Mouse (Mus musculus): Measurements from ENCODE around the gene Plin4.
A peak's percentile ranks its signal among the peaks of the same experiment; 100 is the strongest.

Gene Plin4

DNA sequence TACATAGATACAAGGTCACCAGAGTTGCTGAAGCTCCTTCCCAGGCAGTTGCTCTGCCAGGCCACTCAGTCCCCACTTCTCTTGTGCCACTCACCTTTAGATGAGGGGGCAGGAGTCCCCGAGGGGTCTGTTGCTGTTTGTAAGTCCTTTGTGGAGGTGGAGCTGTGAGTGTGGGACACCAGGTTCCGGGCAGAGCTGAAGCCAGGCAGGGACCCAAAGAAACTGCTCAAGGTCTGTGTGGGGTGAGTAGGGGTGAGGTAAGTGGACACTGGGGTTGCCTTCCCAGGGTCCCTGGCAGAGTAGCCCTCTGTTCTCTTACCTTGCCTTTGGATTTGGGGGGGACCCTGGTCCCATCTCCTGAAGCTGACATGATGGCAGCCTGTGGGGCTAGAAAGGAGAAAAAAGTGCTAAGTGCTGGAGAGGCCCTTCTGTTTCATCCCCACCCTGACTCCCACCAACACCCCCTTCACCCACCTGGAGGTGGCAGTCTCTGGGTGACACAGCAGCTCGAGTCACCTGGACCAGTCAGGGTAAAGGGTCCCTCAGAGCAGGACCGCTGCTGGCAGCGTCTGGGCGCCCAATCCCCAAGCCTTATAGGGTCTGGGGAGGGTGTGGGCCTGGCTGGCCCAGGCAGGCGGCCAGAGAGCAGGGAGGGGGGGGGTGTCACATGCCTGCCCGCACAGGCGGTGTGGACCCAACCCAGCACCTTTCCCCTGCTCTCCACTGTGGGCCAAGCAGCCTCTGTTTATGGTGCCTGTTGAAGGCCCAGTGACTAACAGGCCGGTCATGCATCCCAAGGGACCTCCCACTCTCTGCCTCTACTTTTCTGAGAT, at the start of gene Plin4:
Gene Plin4, minus strand, starts transcription at position 585 of the 833 bp plus-strand sequence.
- DNase-seq (ENCODE audit: low spot score in 2 of 2): no peak

DNA sequence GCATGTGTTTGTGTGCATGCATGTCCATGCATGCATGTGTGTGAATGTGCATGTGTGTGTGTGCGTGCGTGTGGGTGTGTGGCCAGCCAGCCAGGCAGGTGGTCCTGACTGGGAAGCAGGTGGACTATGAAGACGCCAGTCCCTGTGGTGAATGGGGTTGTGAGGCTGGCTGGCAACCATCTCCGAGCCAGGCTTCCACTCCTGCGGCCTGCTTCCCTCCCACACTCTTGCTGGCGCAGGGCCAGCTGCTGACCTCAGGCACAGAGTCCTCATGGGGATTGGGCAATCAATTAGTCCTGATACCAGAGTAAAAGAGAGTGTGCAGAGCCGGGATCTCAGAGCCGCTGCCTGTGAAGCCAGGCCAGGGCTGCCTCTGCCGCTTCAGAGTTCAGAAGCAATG, 44.0 kb upstream of the Plin4 start:
- DNase-seq (ENCODE audit: low spot score in 2 of 2): no peak

DNA sequence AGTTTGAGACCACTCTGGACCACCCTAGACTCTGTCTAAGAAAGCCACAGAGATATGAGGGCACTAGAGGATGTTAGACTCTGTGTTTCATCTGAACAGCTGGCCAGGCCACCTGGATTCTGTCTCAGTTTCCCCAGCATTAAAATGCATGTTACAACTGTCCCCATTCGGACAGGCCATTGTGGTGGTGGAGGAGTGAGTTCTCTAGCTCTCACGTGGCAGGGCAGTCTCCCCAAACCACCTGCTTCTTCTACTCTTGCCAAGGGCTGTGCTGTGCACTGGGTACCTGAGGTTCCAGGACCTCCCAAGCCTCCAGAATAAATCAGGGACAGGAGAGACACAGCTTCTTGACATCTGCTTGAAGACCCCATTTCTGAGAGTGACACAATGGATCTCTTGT, 40.3 kb upstream of the Plin4 start:
- no peak for DNase-seq (ENCODE audit: low spot score in 2 of 2)

DNA sequence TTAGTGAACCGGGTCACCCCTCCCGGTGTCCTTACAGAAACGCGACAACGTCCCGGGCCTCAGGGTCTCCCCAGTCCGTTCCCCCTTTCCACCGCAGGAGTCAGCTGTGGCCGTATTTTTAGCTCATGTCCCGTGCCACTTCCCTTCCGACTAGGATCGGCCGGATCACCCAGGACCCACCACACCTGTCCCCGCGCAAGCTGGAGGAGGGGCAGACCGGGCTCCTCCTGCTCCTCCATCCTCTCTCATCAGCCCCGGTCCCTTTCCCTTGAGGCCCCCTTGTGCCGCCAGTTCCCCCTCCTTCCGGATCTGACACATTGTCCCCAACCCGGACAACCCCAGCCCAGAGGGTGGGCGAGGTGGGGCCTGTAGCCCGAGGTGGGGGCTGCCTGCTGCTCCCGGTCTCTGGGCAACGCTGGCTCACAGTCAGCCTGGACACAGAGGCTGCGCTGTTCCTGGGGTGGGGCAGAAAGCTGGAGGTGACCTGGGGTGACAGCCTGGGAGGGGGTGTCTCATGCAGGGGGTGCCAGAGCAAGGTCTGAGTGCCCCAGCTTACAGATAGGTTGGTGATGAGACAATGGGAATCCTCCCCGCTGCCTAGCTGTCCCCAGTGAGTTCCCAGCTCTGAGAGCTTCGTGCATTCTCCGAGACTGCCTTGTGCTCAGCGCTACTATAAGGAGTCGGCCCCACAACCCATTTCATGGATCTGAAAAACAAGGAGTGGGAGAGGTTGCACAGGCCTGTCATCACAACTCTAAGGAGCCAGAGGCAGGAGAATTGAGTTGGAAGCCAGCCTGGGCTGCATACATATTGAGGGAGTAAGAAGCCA, 39.4 kb upstream of the Plin4 start:
- no peak for DNase-seq (ENCODE audit: low spot score in 2 of 2)

DNA sequence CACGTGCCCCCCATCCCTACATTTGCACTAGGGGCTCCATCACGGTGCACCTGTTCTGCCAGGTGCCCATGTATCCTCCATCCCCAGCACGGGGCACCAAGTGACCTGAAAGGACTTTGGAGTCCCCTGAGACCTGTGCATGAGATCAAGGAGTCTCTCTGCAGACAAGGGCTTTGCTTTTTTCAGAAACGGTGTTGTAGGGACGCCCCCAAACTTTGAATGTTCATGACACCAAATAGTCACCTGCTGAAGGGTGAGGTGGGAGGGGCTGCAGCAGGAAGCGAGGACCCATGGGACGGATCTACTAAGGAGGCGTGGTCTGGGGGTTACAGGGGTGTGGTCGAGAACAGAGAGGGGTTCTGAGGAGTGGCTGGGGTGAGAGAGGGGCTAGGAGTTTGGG, 38.7 kb upstream of the Plin4 start:
- DNase-seq (ENCODE audit: low spot score in 2 of 2): no peak

DNA sequence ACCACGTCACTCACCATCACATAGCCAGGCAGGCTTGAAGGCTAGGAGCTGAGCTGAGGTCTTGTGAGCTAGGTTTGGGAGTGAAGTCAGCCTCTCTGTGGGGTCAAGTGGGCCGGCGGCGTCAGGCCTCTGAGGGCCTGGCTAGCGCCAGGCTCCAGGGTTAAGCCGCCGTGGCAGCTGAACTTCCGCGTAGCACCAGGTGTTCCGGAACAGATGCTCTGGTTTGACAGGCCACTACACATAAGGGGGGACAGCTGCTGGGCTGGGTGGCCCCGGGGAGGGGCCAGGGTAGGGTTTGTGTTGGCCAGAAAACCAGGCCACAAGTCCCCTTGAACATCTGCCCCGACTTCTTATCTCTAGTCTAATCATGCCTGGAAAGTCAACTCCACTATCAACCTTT, 37.8 kb upstream of the Plin4 start:
- DNase-seq (ENCODE audit: low spot score in 2 of 2): no peak

DNA sequence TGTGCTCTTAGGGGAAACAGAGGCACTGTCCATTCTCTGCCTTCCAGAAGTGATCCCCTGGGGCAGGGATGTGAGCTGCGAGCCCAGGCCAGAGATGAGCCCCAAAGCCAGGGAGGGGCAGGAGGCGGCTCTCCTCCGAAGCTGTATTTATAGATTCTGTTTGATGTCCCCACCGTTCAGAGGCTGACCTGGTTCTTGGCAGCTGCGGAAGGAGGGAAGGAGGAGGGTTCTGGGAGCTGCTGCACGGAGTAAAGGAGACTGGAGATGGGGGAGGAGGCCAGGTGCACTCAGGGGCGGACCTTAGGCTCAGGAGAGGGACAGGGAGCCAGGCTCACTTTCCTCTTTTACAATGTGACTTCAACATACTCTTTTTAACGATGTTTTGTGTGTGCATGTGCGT, 36.5 kb upstream of the Plin4 start:
- no peak for DNase-seq (ENCODE audit: low spot score in 2 of 2)

DNA sequence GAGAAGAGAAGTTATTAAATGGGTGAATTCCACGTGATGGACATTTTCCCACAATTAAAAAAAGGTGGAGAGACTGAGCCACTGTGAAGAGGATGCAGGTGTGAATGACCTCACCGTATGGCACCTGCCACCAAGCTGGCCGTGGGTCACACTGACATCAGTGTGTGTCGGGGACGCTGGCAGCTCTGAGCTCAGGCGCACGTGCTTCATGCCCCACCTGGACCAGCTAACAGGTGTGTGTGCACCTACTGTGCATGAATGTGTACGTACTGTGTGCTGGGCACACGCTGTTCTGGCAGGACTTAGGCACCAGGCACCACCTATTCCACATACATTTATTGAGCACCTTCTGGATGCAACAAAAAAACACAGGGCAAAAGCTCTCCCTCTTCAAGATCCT, 34.9 kb upstream of the Plin4 start:
- DNase-seq (ENCODE audit: low spot score in 2 of 2): no peak

DNA sequence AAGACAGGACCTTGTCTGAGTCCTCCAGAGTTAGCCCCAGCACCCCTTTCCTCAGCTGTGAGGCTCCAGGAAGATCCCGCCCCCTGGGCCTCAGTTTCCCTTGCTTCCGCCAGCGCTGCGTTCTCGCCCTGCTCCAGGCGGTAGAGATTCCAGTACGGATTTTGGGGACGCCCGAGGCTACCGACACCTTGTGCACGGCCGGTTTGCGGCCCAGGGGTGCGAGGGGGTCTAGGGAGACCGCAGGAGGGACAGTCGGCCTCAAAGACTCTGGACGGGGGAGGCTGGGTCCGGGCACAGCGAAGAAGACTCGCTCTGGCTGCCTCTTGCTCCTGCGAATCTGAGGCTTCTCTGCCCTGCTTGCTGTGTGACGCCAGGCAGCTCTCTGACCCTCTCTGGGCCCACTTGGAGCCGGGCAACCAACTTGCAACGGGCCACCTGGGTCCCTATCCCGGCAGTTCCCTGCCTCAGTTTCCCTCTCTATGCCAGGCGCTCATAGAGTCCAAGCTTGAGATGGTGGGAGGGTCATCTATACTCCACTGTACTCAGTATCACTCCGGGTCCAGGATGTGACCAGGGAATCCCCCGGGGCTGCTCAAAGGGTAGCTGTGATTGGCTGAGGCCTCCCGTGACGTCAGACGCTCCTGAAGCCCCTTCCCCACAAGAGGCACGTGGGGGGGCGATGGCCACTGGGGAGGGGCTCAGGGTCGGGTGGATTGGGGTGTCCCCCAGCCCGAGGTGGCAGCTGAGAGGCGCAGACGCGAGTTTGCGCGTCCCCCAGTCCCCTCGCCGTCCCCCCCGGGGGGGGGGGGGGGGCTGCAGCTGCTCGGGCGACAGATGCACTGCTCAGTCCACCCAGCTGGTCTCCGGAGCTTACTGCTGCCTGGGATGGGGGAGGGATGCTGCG, 32.4 kb upstream of the Plin4 start:
- peak in 1 of 2 experiments; percentile 62 for DNase-seq (ENCODE audit: low spot score in 2 of 2)

DNA sequence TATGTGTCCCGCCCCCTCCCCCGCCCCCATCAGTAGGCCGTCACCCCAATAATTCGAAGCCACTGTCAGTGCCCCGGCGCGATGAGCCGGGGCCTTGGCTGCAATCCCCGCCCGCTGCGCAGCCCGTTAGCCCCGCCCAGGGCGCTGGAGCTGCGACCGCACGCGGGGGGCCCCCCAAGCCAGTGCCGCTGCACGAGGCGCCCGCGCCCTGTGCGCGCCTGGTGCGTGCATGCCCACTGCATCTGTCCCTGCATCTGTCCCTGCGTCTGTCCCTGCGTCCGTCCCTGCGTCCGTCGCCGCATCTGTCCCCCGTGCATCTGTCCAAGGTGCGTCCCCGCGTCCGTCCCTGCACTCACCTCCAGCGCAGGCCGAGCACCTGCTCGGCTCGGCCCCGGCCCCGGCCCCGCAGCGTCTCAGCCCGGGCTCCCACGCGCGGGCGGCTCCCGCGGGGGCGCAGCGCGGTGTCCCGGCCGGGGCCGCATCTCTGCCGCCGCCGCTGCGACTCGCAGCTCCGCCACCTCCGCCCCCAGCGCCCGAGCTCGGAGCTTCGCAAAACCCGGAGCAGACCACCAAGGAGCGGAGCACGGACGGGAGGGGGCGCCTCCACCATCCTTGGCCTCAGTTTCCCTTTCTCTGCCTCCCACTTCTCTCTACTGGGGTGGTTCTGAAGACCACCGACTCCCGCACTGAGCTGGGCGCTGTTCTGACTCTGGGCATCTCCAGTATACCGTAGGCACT, 30.4 kb upstream of the Plin4 start, which contains the start of gene Sema6b:
Gene Sema6b, minus strand, starts transcription at position 486 of the 738 bp plus-strand sequence.
- peak in 1 of 2 experiments; percentile 79 for DNase-seq (ENCODE audit: low spot score in 2 of 2)

DNA sequence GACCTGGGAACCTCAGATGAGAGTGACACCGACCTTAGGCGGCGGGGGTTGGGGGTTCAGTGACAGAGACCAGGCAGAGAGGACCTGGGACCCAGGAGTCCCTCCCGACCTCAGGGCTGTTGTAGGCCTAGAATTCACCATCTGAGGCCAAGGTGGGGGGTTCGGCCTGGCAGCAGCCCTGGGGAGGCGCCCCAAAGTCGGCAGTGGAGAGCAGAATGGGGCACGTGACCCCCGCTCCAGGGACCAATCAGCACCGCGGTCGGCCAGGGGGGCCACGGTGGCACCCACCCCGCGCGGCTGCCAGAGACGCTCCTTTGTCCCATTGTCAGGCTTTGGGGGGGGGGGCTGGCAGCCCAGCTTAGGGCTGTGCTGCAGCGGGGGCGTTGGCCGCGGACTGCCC, 29.8 kb upstream of the Plin4 start:
- no peak for DNase-seq (ENCODE audit: low spot score in 2 of 2)

DNA sequence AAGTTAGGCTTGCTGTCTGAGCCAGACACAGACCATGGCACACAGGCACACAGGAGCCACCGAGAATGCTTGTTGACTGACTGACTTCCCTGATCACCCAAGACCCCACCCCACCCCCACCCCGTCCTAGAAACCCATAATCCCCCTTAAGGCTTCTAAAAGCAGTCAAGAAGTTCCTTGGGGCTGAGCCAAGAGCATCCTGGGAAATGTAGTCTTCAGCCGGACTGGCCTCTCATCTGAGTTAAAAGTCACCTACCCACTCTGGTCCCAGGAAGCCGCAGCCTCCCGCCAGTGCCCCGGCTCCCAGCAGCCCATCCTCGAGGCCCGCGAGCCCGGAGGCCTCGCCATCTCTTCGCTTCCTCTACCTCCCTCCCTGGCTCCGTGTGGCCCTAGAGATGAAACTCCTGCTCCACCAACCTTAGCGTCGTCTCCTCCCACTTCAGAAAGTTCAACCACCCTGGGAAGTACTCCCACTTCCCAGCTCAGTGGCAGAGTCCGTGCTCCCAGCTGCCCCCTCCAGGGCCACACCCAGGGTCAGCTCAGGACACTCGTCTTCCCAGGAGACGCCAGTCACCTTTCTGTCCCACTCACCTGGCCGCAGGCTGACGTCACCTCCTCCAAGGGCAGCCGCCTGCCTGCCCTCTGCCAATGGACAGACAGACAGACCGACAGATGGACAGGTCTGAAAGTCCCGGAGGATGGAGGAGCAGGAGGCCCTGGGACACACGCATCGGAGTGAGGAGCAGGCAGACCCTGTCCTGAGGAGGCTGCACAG, 28.4 kb upstream of the Plin4 start:
- DNase-seq (ENCODE audit: low spot score in 2 of 2): no peak

DNA sequence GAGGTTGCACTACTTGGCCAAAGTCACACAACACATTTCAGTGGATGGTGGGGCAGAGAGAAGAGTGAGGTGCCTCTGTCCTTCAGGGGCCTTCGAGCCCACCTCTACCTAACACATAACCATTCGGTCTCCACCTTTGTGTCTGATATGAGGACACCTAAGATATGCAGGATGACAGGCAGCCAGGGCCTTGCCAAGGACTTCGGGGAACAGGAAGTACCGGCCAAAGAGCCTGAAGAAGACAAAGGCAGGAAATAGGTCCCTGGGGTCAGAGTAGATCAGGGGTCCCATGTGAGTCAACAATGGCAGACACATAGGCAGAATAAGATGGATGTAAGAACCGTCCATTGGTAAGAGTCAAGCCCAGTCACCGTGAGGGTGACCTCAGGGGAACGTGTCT, 27.0 kb upstream of the Plin4 start:
- no peak for DNase-seq (ENCODE audit: low spot score in 2 of 2)

DNA sequence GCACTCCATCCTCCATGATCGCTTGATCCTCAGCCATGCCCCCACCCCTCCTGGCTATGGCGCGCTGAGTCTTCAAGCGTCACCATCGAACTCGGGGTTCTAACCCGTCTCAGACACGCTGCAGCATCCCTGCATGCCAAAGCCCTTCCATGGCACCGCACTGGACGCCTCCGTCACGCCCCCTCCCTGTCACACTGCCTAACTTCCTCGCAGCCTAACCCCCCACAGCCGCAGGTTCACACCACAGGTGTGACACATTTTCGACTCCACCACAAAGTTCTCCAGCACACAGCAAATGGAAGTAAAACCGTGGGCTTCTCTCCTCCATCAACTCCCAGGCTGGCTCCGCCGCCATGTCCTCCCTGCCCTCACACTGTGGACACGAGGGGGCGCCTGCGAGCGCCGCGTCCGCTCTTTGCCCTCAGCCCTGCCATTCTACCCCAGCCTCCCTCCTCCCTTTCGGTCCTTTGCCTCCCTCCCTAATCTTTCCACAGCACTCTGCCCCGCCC, 24.9 kb upstream of the Plin4 start:
- DNase-seq (ENCODE audit: low spot score in 2 of 2): peak in 1 of 2 experiments; percentile 55

DNA sequence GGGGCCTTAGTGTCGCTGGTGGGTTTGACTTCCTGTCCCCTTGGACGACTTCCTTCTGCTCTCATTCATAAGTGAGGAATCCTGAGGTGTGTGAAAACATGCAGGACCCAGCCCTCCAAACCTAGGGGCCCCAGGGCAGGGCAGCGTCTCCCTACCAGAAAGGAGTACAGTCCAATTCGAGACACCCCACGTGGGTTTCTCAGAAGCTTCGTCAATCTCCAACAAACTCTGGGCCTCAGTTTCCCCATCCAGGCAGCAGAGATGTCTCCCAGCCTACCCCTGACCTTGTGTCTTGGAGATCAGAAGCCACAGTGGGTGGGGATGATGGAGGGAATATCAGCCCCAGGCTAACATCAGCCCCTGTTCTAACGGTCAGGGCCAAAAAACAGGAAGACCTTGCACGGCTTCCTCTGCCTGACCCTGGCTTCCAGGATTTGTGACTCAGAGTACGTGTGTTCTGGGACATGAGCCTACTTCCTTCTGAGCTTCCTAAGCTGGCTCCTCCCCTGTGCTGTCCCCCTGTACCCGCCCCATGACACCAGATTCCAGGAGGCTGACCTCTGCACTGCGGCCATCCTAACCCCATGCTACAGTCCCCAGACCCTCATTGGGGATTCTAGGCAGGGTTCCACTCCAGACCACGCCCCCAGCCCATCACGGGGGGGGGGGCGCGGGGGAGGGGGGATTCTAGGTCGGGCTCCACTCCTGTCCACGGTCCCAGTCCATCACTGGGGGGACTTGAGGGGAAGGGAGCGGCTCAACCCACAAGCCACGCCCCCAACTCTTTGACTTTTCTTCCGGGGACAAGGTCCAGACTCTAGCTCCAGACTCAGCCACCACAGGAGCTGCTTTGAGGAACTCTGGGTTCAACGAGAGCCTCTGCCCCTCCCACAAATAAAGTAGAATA, 24.1 kb upstream of the Plin4 start:
- DNase-seq (ENCODE audit: low spot score in 2 of 2): no peak

DNA sequence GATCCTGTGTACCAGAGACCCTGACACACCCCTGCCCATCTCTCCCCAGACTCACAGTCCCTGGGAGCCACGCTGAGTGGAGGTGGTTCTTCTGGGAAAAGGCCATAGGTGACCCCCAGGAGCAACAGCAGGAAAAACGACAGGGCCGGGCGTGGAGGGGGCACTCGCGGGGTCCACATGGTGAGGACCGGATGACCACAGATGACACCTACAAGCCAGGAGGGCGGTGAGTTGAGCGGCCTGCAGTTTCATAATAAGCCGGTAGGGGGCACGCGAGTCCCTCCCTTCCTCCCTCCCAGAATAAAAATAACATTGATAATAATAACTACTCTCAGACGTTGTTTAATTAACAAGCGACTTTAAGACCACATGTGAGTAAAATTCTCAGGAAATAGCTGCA, 23.1 kb upstream of the Plin4 start:
- DNase-seq (ENCODE audit: low spot score in 2 of 2): no peak

DNA sequence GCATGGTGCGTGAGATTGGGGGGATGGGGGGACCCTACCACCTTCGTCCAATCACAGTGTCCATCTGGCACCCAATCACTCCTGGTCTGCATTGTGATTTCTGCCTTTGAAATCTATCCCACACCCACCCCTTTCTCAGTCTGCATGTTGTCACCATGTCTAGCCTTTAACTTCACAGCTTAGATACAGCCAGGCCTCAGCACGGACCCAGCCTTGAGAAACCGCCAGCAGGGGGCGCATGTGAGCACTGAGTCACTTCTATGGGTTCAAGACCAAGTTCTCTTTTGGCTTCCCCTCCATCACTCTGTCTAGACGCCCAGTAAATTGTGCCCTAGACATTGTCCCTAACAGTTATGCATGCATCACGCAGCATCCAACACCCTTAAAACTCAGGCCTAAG, 22.2 kb upstream of the Plin4 start:
- DNase-seq (ENCODE audit: low spot score in 2 of 2): no peak

DNA sequence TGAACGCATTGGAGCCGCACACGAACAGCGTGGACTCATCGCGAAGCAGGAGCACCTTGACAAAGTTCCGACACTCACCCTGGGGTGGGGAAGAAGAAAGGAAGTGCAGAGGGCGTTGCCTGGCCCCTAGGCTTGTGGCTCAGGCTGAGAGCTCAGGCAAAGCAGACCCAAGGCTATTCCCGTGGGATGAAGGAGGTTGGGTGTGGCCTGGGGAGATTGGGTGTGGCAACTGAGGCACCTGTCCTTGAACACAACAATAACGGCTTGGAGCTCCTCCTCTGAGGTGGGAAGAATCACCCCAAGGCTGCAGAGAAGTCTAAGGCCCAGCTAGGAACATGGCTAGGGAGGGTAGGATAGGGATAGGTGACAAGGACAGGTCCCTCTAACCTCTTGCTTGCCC, 21.5 kb upstream of the Plin4 start:
- no peak for DNase-seq (ENCODE audit: low spot score in 2 of 2)

DNA sequence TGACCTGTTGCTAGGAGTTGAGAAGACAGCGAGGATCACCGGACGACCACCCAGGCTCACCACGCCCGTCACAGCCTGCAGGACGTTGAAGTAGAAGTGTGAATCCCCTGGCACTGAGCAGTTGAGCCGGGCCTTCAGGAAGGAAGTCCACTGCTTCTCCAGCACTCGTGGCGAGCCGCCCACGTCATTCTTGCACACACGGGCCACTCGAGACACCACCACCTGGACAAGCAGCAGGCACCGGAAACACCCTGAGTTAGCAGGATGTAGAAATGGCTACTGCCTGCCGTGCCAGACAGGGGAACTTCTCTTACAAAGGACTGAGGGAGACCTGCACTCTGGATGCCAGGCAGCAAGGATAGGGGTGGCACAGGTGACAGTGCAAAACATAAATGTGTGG, 18.6 kb upstream of the Plin4 start:
- DNase-seq (ENCODE audit: low spot score in 2 of 2): no peak

Data from frontal cortex, postnatal 10 days (tissue).